Comparison of ENCODE assay signal across 32 mouse cellular contexts in genomic region chr6:116486833-116487232, GRCm38 (mm10). TPM values are rescaled to one million over a fixed set of nuclear protein-coding genes. Genes with fewer than 3 reads are reported as not detected.
"Had no signal": no experiment of that assay in that cellular context is flagged by ENCODE, and none has a peak within 500 bp of the region (broad histone marks: within the 10 kb centered on the region; RNA-seq: fewer than 3 reads in every experiment).

No protein-coding gene starts in this region.

- H3K27ac ChIP-seq: intestine, embryonic 15.5 days; kidney, embryonic 15.5 days; left cerebral cortex, adult 2 months; limb, embryonic 12.5 days; limb, embryonic 15.5 days; liver, embryonic 13.5 days; macrophage; neural tube, embryonic 13.5 days had no signal

- DNase-seq: kidney, adult 11 months; kidney, adult 8-10 months; kidney, postnatal 10 days; kidney, postnatal 36 days; layer of hippocampus, postnatal 36 days; left cerebral cortex, postnatal 4 days; liver, embryonic 13.5 days; lung, adult 2 months; midbrain, embryonic 14.5 days; thymus, adult 18-20 months; thymus, postnatal 36 days had no signal

- H3K9me3 ChIP-seq: intestine, embryonic 15.5 days; kidney, embryonic 15.5 days; limb, embryonic 12.5 days; limb, embryonic 15.5 days; liver, embryonic 13.5 days; neural tube, embryonic 13.5 days had no signal

- H3K4me1 ChIP-seq: intestine, embryonic 15.5 days; kidney, embryonic 15.5 days; limb, embryonic 12.5 days; limb, embryonic 15.5 days; liver, embryonic 13.5 days had no signal

- H3K9ac ChIP-seq: intestine, embryonic 15.5 days; kidney, embryonic 15.5 days; limb, embryonic 12.5 days; limb, embryonic 15.5 days; liver, embryonic 13.5 days; neural tube, embryonic 13.5 days had no signal

- H3K27me3 ChIP-seq: intestine, embryonic 15.5 days; kidney, embryonic 15.5 days; limb, embryonic 12.5 days; limb, embryonic 15.5 days; liver, embryonic 13.5 days; neural tube, embryonic 13.5 days had no signal

- H3K4me2 ChIP-seq: intestine, embryonic 15.5 days; kidney, embryonic 15.5 days; limb, embryonic 12.5 days; limb, embryonic 15.5 days; liver, embryonic 13.5 days; midbrain, embryonic 11.5 days; neural tube, embryonic 13.5 days had no signal

- H3K4me3 ChIP-seq: intestine, embryonic 15.5 days; kidney, embryonic 15.5 days; left cerebral cortex, adult 2 months; limb, embryonic 12.5 days; limb, embryonic 15.5 days; liver, embryonic 13.5 days; myocyte; neural tube, embryonic 13.5 days had no signal

- H3K36me3 ChIP-seq: intestine, embryonic 15.5 days; kidney, embryonic 15.5 days; limb, embryonic 12.5 days; limb, embryonic 15.5 days; liver, embryonic 13.5 days; neural tube, embryonic 13.5 days had no signal

- ATAC-seq: intestine, embryonic 15.5 days had no signal

RNA-seq across cellular contexts. Expression of gene Olfr211, which starts 2.1 kb away (rescaled TPM):
- total RNA-seq: layer of hippocampus, adult 8-10 months; layer of hippocampus, postnatal 10 days; layer of hippocampus, postnatal 36 days; left cerebral cortex, adult 2 months; left cerebral cortex, postnatal 10 days; left cerebral cortex, postnatal 4 days; megakaryocyte-erythroid progenitor cell, adult 5-6 weeks; midbrain, postnatal 0 days; neutrophil, adult 5-6 weeks had no signal
- polyA plus RNA-seq: intestine, embryonic 15.5 days; kidney, embryonic 15.5 days; limb, embryonic 12.5 days; limb, embryonic 15.5 days; liver, embryonic 13.5 days; liver, embryonic 16.5 days; lung, adult 2 months; lung, embryonic 16.5 days; macrophage; midbrain, embryonic 11.5 days; midbrain, embryonic 14.5 days; midbrain, postnatal 0 days; myocyte; neural tube, embryonic 13.5 days; small intestine, adult 2 months; spleen, adult 2 months; stomach, embryonic 16.5 days; testis, adult 2 months had no signal

RNA-seq across cellular contexts. Expression of gene Olfr212, which starts 19.5 kb away (rescaled TPM):
- total RNA-seq: layer of hippocampus, postnatal 36 days; left cerebral cortex, adult 2 months; left cerebral cortex, postnatal 10 days; megakaryocyte-erythroid progenitor cell, adult 5-6 weeks; midbrain, postnatal 0 days; neutrophil, adult 5-6 weeks had no signal
- polyA plus RNA-seq: intestine, embryonic 15.5 days; kidney, embryonic 15.5 days; limb, embryonic 12.5 days; limb, embryonic 15.5 days; liver, embryonic 13.5 days; liver, embryonic 16.5 days; lung, adult 2 months; lung, embryonic 16.5 days; macrophage; midbrain, embryonic 14.5 days; myocyte; small intestine, adult 2 months; spleen, adult 2 months; stomach, embryonic 16.5 days had no signal

RNA-seq across cellular contexts. Expression of gene Olfr213, which starts 51.4 kb away (rescaled TPM):
- total RNA-seq: layer of hippocampus, adult 8-10 months; layer of hippocampus, postnatal 10 days; layer of hippocampus, postnatal 36 days; left cerebral cortex, adult 2 months; left cerebral cortex, postnatal 4 days; megakaryocyte-erythroid progenitor cell, adult 5-6 weeks; midbrain, postnatal 0 days; neutrophil, adult 5-6 weeks had no signal
- polyA plus RNA-seq: intestine, embryonic 15.5 days; kidney, embryonic 15.5 days; limb, embryonic 12.5 days; limb, embryonic 15.5 days; liver, embryonic 13.5 days; liver, embryonic 16.5 days; lung, adult 2 months; lung, embryonic 16.5 days; macrophage; midbrain, embryonic 11.5 days; midbrain, embryonic 14.5 days; midbrain, postnatal 0 days; myocyte; neural tube, embryonic 13.5 days; small intestine, adult 2 months; spleen, adult 2 months; stomach, embryonic 16.5 days; testis, adult 2 months had no signal
